In genomic region chr15:82952292-82952705, GRCm38 (mm10) we compare ENCODE assay signal across 9 mouse cellular contexts. TPM values are rescaled to one million over a fixed set of nuclear protein-coding genes. Genes with fewer than 3 reads are reported as not detected.
DNase-seq lines count a peak whose midpoint lies in the region; ATAC-seq lines count a peak whose summit lies in the region.
"Had no signal": no experiment of that assay in that cellular context is flagged by ENCODE, and none has a peak within 500 bp of the region (broad histone marks: within the 10 kb centered on the region; RNA-seq: fewer than 3 reads in every experiment).

No protein-coding gene starts in this region.

- H3K27me3 ChIP-seq in hindbrain, embryonic 11.5 days (ENCODE audit: control insufficient read depth, insufficient read depth, low read length) = peaks cover 60% of the 10 kb centered on the region

- H3K27ac ChIP-seq in hindbrain, embryonic 11.5 days (ENCODE audit: low read depth, low read length) = peak overlapping the region; percentile 64
- H3K27ac ChIP-seq: liver, embryonic 13.5 days had no signal

- peak; percentile 53 for ATAC-seq in common myeloid progenitor, adult 5-6 weeks (replicated peaks; ENCODE audit: low read depth, poor library complexity, severe bottlenecking)
- ATAC-seq in hindbrain, embryonic 11.5 days (ENCODE audit: low FRiP score) = peak; percentile 79
- no peak for ATAC-seq in activated CD4-positive, CD25-positive, alpha-beta regulatory T cell, adult 4 months

- peaks cover 18% of the 10 kb centered on the region for H3K4me1 ChIP-seq in hindbrain, embryonic 11.5 days (replicated peaks; ENCODE audit: control insufficient read depth, insufficient read depth, low read length)
- H3K4me1 ChIP-seq: liver, embryonic 13.5 days had no signal

- H3K4me2 ChIP-seq in hindbrain, embryonic 11.5 days (replicated peaks; ENCODE audit: low read depth, low read length) = no peak overlapping the region
- H3K4me2 ChIP-seq: liver, embryonic 13.5 days had no signal

- H3K9ac ChIP-seq in hindbrain, embryonic 11.5 days (ENCODE audit: low read depth, low read length) = no peak overlapping the region; the same call in 1 of the 2 replicates
- H3K9ac ChIP-seq: liver, embryonic 13.5 days had no signal

- H3K36me3 ChIP-seq in hindbrain, embryonic 11.5 days (ENCODE audit: control insufficient read depth, insufficient read depth, low read length) = no peaks in the 10 kb centered on the region
- H3K36me3 ChIP-seq: liver, embryonic 13.5 days had no signal

- no peaks in the 10 kb centered on the region for H3K9me3 ChIP-seq in hindbrain, embryonic 11.5 days (ENCODE audit: control insufficient read depth, low read length)
- H3K9me3 ChIP-seq: liver, embryonic 13.5 days had no signal

- DNase-seq in heart, postnatal 4 days = peak; percentile 27
- no peak for DNase-seq in heart, adult 9 months (ENCODE audit: low spot score in 2 of 2)
- peak; percentile 79 for DNase-seq in hindbrain, embryonic 11.5 days (ENCODE audit: low spot score)
- peak; percentile 62 for DNase-seq in neural tube, embryonic 10.5 days (ENCODE audit: extremely low spot score, low spot score)
- DNase-seq in right cerebral cortex, postnatal 4 days = no peak
- DNase-seq in cerebellum, postnatal 36 days = no peak
- DNase-seq: liver, embryonic 13.5 days had no signal

- H3K4me3 ChIP-seq in hindbrain, embryonic 11.5 days (ENCODE audit: low read depth, low read length) = no peak overlapping the region
- H3K4me3 ChIP-seq: liver, embryonic 13.5 days had no signal

- WGBS in hindbrain, embryonic 11.5 days = 1% methylated on average over 20 of the region's 20 CpGs

RNA-seq across cellular contexts. Expression of gene Tcf20, which starts 35.4 kb away (rescaled TPM):
- 10 to 100 TPM; 71.1 to 78.7 TPM for total RNA-seq in heart, postnatal 4 days (2021)
- 101 and 107 TPM in 2 replicates for total RNA-seq in common myeloid progenitor, adult 5-6 weeks (2017)
- polyA plus RNA-seq in hindbrain, embryonic 11.5 days (2014; fragmentation: Nextera tagmentation; extraction: Ambion mirVana) = 12.6 and 14.8 TPM in 2 replicates
- 10 to 100 TPM; 12.2 to 16.0 TPM for polyA plus RNA-seq in activated CD4-positive, CD25-positive, alpha-beta regulatory T cell, adult 4 months (2017; shearing (Covaris generic))

Comparison
In these comparisons a context has a peak if more than half of its experiments do, and no peak if none do; other contexts are left out.
1. DNase-seq: peak in heart, postnatal 4 days (single experiment), hindbrain, embryonic 11.5 days (single experiment) and neural tube, embryonic 10.5 days (single experiment); none in heart, adult 9 months (0 of 2), right cerebral cortex, postnatal 4 days (single experiment) and cerebellum, postnatal 36 days (0 of 2).